Mouse (Mus musculus): Measurements from ENCODE around the gene Dync1li1.

DNA sequence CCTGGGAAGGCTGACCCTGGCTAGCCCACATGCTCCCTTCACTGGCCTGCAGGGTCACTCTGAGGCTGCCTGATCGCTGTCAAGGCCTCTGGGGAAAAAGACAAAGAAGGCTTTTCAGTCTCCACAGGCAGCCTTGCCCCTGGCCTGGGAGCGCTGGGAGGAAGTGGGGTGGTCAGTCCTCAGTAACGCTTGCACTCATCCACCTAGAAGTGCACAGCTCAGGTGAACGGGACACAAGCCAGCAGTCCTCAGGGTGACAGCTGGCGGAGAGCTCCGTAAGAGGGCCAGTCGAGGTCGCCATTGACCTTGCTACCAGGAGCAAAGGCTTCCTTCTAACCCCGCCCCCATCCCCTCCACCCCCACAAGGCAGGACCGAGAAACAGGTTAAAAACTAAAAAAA lies 79.5 kb downstream of the Dync1li1 start:
- TF ChIP-seq MYC (IDR thresholded peaks at IDR 0.05; ENCODE audit: low read depth, low read length) (no peak), CTCF (conservative IDR thresholded peaks at IDR 0.05 in 1 of 2, IDR thresholded peaks at IDR 0.05 in 1 of 2; ENCODE audit: low read depth in 2 of 2, low read length in 2 of 2) (no peak), CHD1 (IDR thresholded peaks at IDR 0.05; ENCODE audit: low read depth, low read length) (no peak), JUND (conservative IDR thresholded peaks at IDR 0.05; ENCODE audit: low read depth, low read length) (no peak), SIN3A (IDR thresholded peaks at IDR 0.05; ENCODE audit: low read length) (no peak), POLR2A (IDR thresholded peaks at IDR 0.05; ENCODE audit: low read depth, low read length) (no peak), MXI1 (IDR thresholded peaks at IDR 0.05; ENCODE audit: low read depth, low read length) (no peak), POLR2AphosphoS2 (IDR thresholded peaks at IDR 0.05; ENCODE audit: low read depth, low read length) (no peak), TBP (conservative IDR thresholded peaks at IDR 0.05; ENCODE audit: low read depth, low read length) (no peak), ZNF384 (IDR thresholded peaks at IDR 0.05; ENCODE audit: low read depth, low read length) (no peak), MAX (IDR thresholded peaks at IDR 0.05; ENCODE audit: low read length) (no peak), HCFC1 (IDR thresholded peaks at IDR 0.05; ENCODE audit: low read depth, low read length) (no peak)

All from CH12.LX (cell line).